Comparison of ENCODE assay signal across 10 mouse cellular contexts in genomic region chr11:72538037-72538755, GRCm38 (mm10). TPM values are rescaled to one million over a fixed set of nuclear protein-coding genes. Genes with fewer than 3 reads are reported as not detected.
A peak's percentile ranks its signal among the peaks of the same experiment; 100 is the strongest.
DNase-seq lines count a peak whose midpoint lies in the region; ATAC-seq lines count a peak whose summit lies in the region.
"Had no signal": no experiment of that assay in that cellular context is flagged by ENCODE, and none has a peak within 500 bp of the region (broad histone marks: within the 10 kb centered on the region; RNA-seq: fewer than 3 reads in every experiment).

No protein-coding gene starts in this region.

- no peaks in the 10 kb centered on the region for H3K27me3 ChIP-seq in intestine, embryonic 14.5 days (replicated peaks; ENCODE audit: control insufficient read depth, insufficient read depth, low read length)
- H3K27me3 ChIP-seq: embryonic facial prominence, embryonic 13.5 days; Patski had no signal

- H3K36me3 ChIP-seq in intestine, embryonic 14.5 days (ENCODE audit: control insufficient read depth, insufficient read depth, low read length), result no peaks in the 10 kb centered on the region
- H3K36me3 ChIP-seq: embryonic facial prominence, embryonic 13.5 days had no signal

- ATAC-seq in intestine, embryonic 14.5 days (replicated peaks; ENCODE audit: low FRiP score, low TSS enrichment, low read depth), result no peak
- peak; percentile 89 for ATAC-seq in megakaryocyte, adult 5-6 weeks (ENCODE audit: poor library complexity, severe bottlenecking)
- ATAC-seq: Patski had no signal

- no peak overlapping the region for H3K4me3 ChIP-seq in intestine, embryonic 14.5 days (ENCODE audit: low read depth, low read length)
- H3K4me3 ChIP-seq: embryonic facial prominence, embryonic 13.5 days had no signal

- no peaks in the 10 kb centered on the region for H3K9me3 ChIP-seq in intestine, embryonic 14.5 days (ENCODE audit: control insufficient read depth, low read length)
- H3K9me3 ChIP-seq: embryonic facial prominence, embryonic 13.5 days had no signal

- 63% methylated on average over 8 of the region's 8 CpGs for WGBS in intestine, embryonic 14.5 days

- H3K9ac ChIP-seq in intestine, embryonic 14.5 days (ENCODE audit: low read length), result no peak overlapping the region
- H3K9ac ChIP-seq: embryonic facial prominence, embryonic 13.5 days had no signal

- H3K27ac ChIP-seq in intestine, embryonic 14.5 days (ENCODE audit: low read depth), result no peak overlapping the region
- H3K27ac ChIP-seq: embryonic facial prominence, embryonic 13.5 days had no signal

- peak; percentile 39 for DNase-seq in kidney, adult 9 months
- DNase-seq in kidney, adult 18-20 months, result no peak
- peak; percentile 70 for DNase-seq in adrenal gland, postnatal 14 days
- peak; percentile 55 for DNase-seq in intestine, embryonic 14.5 days (ENCODE audit: low spot score)
- DNase-seq in frontal cortex, postnatal 36 days (ENCODE audit: low spot score in 2 of 2), result no peak
- no peak for DNase-seq in cerebellum, adult 18-20 months
- DNase-seq in thymus, postnatal 14 days, result no peak

- H3K4me2 ChIP-seq in intestine, embryonic 14.5 days (ENCODE audit: low read length), result no peak overlapping the region
- H3K4me2 ChIP-seq: embryonic facial prominence, embryonic 13.5 days had no signal

- no peaks in the 10 kb centered on the region for H3K4me1 ChIP-seq in intestine, embryonic 14.5 days (replicated peaks; ENCODE audit: control insufficient read depth, insufficient read depth, low read length)
- H3K4me1 ChIP-seq: embryonic facial prominence, embryonic 13.5 days had no signal

RNA-seq across cellular contexts. Expression of gene Spns3, which starts 12.1 kb away (rescaled TPM):
- total RNA-seq in adrenal gland, postnatal 14 days (2021), result 0.15 and 0.49 TPM in 2 replicates
- polyA plus RNA-seq in intestine, embryonic 14.5 days (2014; fragmentation: Nextera tagmentation; extraction: Ambion mirVana), result 0.15 and 0.30 TPM in 2 replicates
- total RNA-seq in megakaryocyte, adult 5-6 weeks (2015), result 4.7 and 5.4 TPM in 2 replicates
- total RNA-seq in megakaryocyte, adult 5-6 weeks (2017), result 4.3 and 6.4 TPM in 2 replicates

RNA-seq across cellular contexts. Expression of gene Spns2, which starts 48.5 kb away (rescaled TPM):
- 6.9 and 13.1 TPM in 2 replicates for total RNA-seq in adrenal gland, postnatal 14 days (2021)
- 2.2 and 4.3 TPM in 2 replicates for polyA plus RNA-seq in intestine, embryonic 14.5 days (2014; fragmentation: Nextera tagmentation; extraction: Ambion mirVana)
- 2.8 and 2.9 TPM in 2 replicates for total RNA-seq in megakaryocyte, adult 5-6 weeks (2015)
- total RNA-seq in megakaryocyte, adult 5-6 weeks (2017), result 0.15 and 4.8 TPM in 2 replicates

Comparison
In these comparisons a context has a peak if more than half of its experiments do, and no peak if none do; other contexts are left out.
1. DNase-seq: peak in kidney, adult 9 months (single experiment), adrenal gland, postnatal 14 days (single experiment) and intestine, embryonic 14.5 days (single experiment); none in kidney, adult 18-20 months (single experiment), frontal cortex, postnatal 36 days (0 of 2), cerebellum, adult 18-20 months (0 of 2) and thymus, postnatal 14 days (single experiment).